Mouse (Mus musculus): ENCODE measurements around the gene Limk2.

Gene Limk2

GRCm38 (mm10) chr11:3408997-3409732, at the start of gene Limk2:
Gene Limk2, minus strand, starts transcription at chr11:3409189.
- in situ Hi-C loops (cut with MboI, MseI): no loop called here

- in situ Hi-C loops (cut with MboI, MseI): no loop called here
Observed at GRCm38 (mm10) chr11:3458428-3459104, 49.6 kb upstream of the Limk2 start.

GRCm38 (mm10) chr11:3456354-3456753, 47.4 kb upstream of the Limk2 start:
- in situ Hi-C loops (cut with MboI, MseI): no loop called here

- in situ Hi-C loops (cut with MboI, MseI): no loop called here
Observed at GRCm38 (mm10) chr11:3454506-3454905, 45.5 kb upstream of the Limk2 start.

GRCm38 (mm10) chr11:3453467-3453866, 44.5 kb upstream of the Limk2 start:
- in situ Hi-C loops (cut with MboI, MseI): no loop called here

GRCm38 (mm10) chr11:3452769-3453168, 43.8 kb upstream of the Limk2 start:
- in situ Hi-C loops (cut with MboI, MseI): no loop called here

GRCm38 (mm10) chr11:3452167-3452639, 43.2 kb upstream of the Limk2 start, which contains the start of gene Rnf185:
Gene Rnf185, minus strand, starts transcription at chr11:3452363.
- in situ Hi-C loops (cut with MboI, MseI): no loop called here

- in situ Hi-C loops (cut with MboI, MseI): no loop called here
Observed at GRCm38 (mm10) chr11:3451701-3452163, 42.7 kb upstream of the Limk2 start.

GRCm38 (mm10) chr11:3444875-3445274, 35.9 kb upstream of the Limk2 start:
- in situ Hi-C loops (cut with MboI, MseI): no loop called here

- in situ Hi-C loops (cut with MboI, MseI): no loop called here
Observed at GRCm38 (mm10) chr11:3443091-3443490, 34.1 kb upstream of the Limk2 start.

GRCm38 (mm10) chr11:3442677-3443076, 33.7 kb upstream of the Limk2 start:
- in situ Hi-C loops (cut with MboI, MseI): no loop called here

GRCm38 (mm10) chr11:3441696-3442443, 32.9 kb upstream of the Limk2 start:
- in situ Hi-C loops (cut with MboI, MseI): no loop called here

GRCm38 (mm10) chr11:3437621-3438020, 28.6 kb upstream of the Limk2 start:
- in situ Hi-C loops (cut with MboI, MseI): no loop called here

- in situ Hi-C loops (cut with MboI, MseI): no loop called here
Observed at GRCm38 (mm10) chr11:3433809-3434208, 24.8 kb upstream of the Limk2 start.

GRCm38 (mm10) chr11:3431976-3432603, 23.1 kb upstream of the Limk2 start:
- in situ Hi-C loops (cut with MboI, MseI): no loop called here

GRCm38 (mm10) chr11:3431515-3431914, 22.5 kb upstream of the Limk2 start:
- in situ Hi-C loops (cut with MboI, MseI): no loop called here

GRCm38 (mm10) chr11:3428632-3429031, 19.6 kb upstream of the Limk2 start:
- in situ Hi-C loops (cut with MboI, MseI): no loop called here

GRCm38 (mm10) chr11:3427697-3428230, 18.8 kb upstream of the Limk2 start:
- in situ Hi-C loops (cut with MboI, MseI): no loop called here

- in situ Hi-C loops (cut with MboI, MseI): no loop called here
Observed at GRCm38 (mm10) chr11:3422242-3422641, 13.3 kb upstream of the Limk2 start.

- in situ Hi-C loops (cut with MboI, MseI): no loop called here
Observed at GRCm38 (mm10) chr11:3418741-3419140, 9.8 kb upstream of the Limk2 start.

GRCm38 (mm10) chr11:3417795-3418194, 8.8 kb upstream of the Limk2 start:
- in situ Hi-C loops (cut with MboI, MseI): no loop called here

Measured in regulatory T cell (primary cell).